Mouse (Mus musculus): Measurements from ENCODE around the gene Krtap20-2. TPM values are rescaled to one million over a fixed set of nuclear protein-coding genes. Genes with fewer than 3 reads are reported as not detected.
"Not testable (repeated sequence)": the region's sequence is repeated elsewhere in the genome, so short reads cannot be mapped to it uniquely, and the experiment has no call there.

The Krtap20-2 gene
- polyA plus RNA-seq (2014; fragmentation: Nextera tagmentation; extraction: Ambion mirVana) = not detected in 2 replicates

GRCm38 (mm10) chr16:89205561-89205960, at the start of gene Krtap20-2:
Gene Krtap20-2, plus strand, starts transcription at chr16:89205861.
- no peaks in the 10 kb centered on the region for H3K4me1 ChIP-seq (ENCODE audit: insufficient read depth)
- H3K27ac ChIP-seq (ENCODE audit: low read depth) = no peak within 1 kb of the TSS
- no peak within 1 kb of the TSS for H3K9ac ChIP-seq
- no peaks in the 10 kb centered on the region for H3K9me3 ChIP-seq (ENCODE audit: low read depth, low read length)
- DNase-seq (no peak), ATAC-seq (ENCODE audit: insufficient read depth) (no peak)
- H3K4me3 ChIP-seq (ENCODE audit: low read depth, low read length) = no peak within 1 kb of the TSS
- H3K4me2 ChIP-seq = no peak within 1 kb of the TSS
- 50% methylated on average over 1 of the region's 1 CpGs for WGBS
- TF ChIP-seq CTCF (IDR thresholded peaks at IDR 0.05; ENCODE audit: low read depth) = no peak
- H3K36me3 ChIP-seq (ENCODE audit: insufficient read depth) = no peaks in the 10 kb centered on the region
- H3K27me3 ChIP-seq (ENCODE audit: insufficient read depth, low read length) = no peaks in the 10 kb centered on the region

- no peak within 1 kb of the TSS for H3K4me3 ChIP-seq (ENCODE audit: low read depth, low read length)
- no peak for ATAC-seq (ENCODE audit: insufficient read depth)
- no peaks in the 10 kb centered on the region for H3K36me3 ChIP-seq (ENCODE audit: insufficient read depth)
- no peak within 1 kb of the TSS for H3K27ac ChIP-seq (ENCODE audit: low read depth)
- no peak within 1 kb of the TSS for H3K9ac ChIP-seq
- WGBS = 83% methylated on average over 4 of the region's 4 CpGs
- no peaks in the 10 kb centered on the region for H3K27me3 ChIP-seq (ENCODE audit: insufficient read depth, low read length)
- H3K4me1 ChIP-seq (ENCODE audit: insufficient read depth) = no peaks in the 10 kb centered on the region
- no peak within 1 kb of the TSS for H3K4me2 ChIP-seq
- TF ChIP-seq CTCF (IDR thresholded peaks at IDR 0.05; ENCODE audit: low read depth) = no peak
- no peak for DNase-seq
- no peaks in the 10 kb centered on the region for H3K9me3 ChIP-seq (ENCODE audit: low read depth, low read length)
Observed at GRCm38 (mm10) chr16:89157652-89158051, 48.0 kb upstream of the Krtap20-2 start, which contains the start of gene Gm9789. Gene Gm9789, plus strand, starts transcription at chr16:89157952.

- H3K27ac ChIP-seq (ENCODE audit: low read depth); H3K36me3 ChIP-seq (ENCODE audit: insufficient read depth); H3K9ac ChIP-seq; H3K4me2 ChIP-seq; DNase-seq; H3K27me3 ChIP-seq (ENCODE audit: insufficient read depth, low read length); H3K4me3 ChIP-seq (ENCODE audit: low read depth, low read length); ATAC-seq (ENCODE audit: insufficient read depth); H3K4me1 ChIP-seq (ENCODE audit: insufficient read depth); H3K9me3 ChIP-seq (ENCODE audit: low read depth, low read length): not testable (repeated sequence)
Observed at GRCm38 (mm10) chr16:89169190-89169589, 36.5 kb upstream of the Krtap20-2 start, which contains the start of gene Gm7735. Gene Gm7735, plus strand, starts transcription at chr16:89169490.

- H3K9me3 ChIP-seq (ENCODE audit: low read depth, low read length) = no peaks in the 10 kb centered on the region
- DNase-seq (no peak), ATAC-seq (ENCODE audit: insufficient read depth) (no peak)
- no peaks in the 10 kb centered on the region for H3K27me3 ChIP-seq (ENCODE audit: insufficient read depth, low read length)
- no peak within 1 kb of the TSS for H3K4me3 ChIP-seq (ENCODE audit: low read depth, low read length)
- H3K9ac ChIP-seq = no peak within 1 kb of the TSS
- no peaks in the 10 kb centered on the region for H3K4me1 ChIP-seq (ENCODE audit: insufficient read depth)
- no peak for TF ChIP-seq CTCF (IDR thresholded peaks at IDR 0.05; ENCODE audit: low read depth)
- WGBS = 71% methylated on average over 2 of the region's 2 CpGs
- no peaks in the 10 kb centered on the region for H3K36me3 ChIP-seq (ENCODE audit: insufficient read depth)
- no peak within 1 kb of the TSS for H3K4me2 ChIP-seq
- no peak within 1 kb of the TSS for H3K27ac ChIP-seq (ENCODE audit: low read depth)
Observed at GRCm38 (mm10) chr16:89174435-89174834, 31.2 kb upstream of the Krtap20-2 start, which contains the start of gene 1110057P08Rik. Gene 1110057P08Rik, plus strand, starts transcription at chr16:89174735.

- DNase-seq = no peak
- H3K4me2 ChIP-seq = no peak overlapping the region
- no peak overlapping the region for H3K4me3 ChIP-seq (ENCODE audit: low read depth, low read length)
- H3K4me1 ChIP-seq (ENCODE audit: insufficient read depth) = no peaks in the 10 kb centered on the region
- no peaks in the 10 kb centered on the region for H3K36me3 ChIP-seq (ENCODE audit: insufficient read depth)
- H3K27me3 ChIP-seq (ENCODE audit: insufficient read depth, low read length) = no peaks in the 10 kb centered on the region
- H3K27ac ChIP-seq (ENCODE audit: low read depth) = no peak overlapping the region
- no peak for ATAC-seq (ENCODE audit: insufficient read depth)
- TF ChIP-seq CTCF (IDR thresholded peaks at IDR 0.05; ENCODE audit: low read depth) = no peak
- 81% methylated on average over 4 of the region's 4 CpGs for WGBS
- no peak overlapping the region for H3K9ac ChIP-seq
- H3K9me3 ChIP-seq (ENCODE audit: low read depth, low read length) = no peaks in the 10 kb centered on the region
Observed at GRCm38 (mm10) chr16:89188621-89189020, 17.0 kb upstream of the Krtap20-2 start.

Other genes starting within 250 kb of the Krtap20-2 start
- not detected in 2 replicates for gene Krtap16-3, start 243.0 kb upstream of the Krtap20-2 start, polyA plus RNA-seq (2014; fragmentation: Nextera tagmentation; extraction: Ambion mirVana)
- not detected in 2 replicates for gene Krtap22-2, start 195.1 kb upstream of the Krtap20-2 start, polyA plus RNA-seq (2014; fragmentation: Nextera tagmentation; extraction: Ambion mirVana)
- not detected in 2 replicates for gene Gm10229, start 190.6 kb upstream of the Krtap20-2 start, polyA plus RNA-seq (2014; fragmentation: Nextera tagmentation; extraction: Ambion mirVana)
- not detected in 2 replicates for gene Krtap6-1, start 174.2 kb upstream of the Krtap20-2 start, polyA plus RNA-seq (2014; fragmentation: Nextera tagmentation; extraction: Ambion mirVana)
- not detected in 2 replicates for gene Gm10228, start 164.4 kb upstream of the Krtap20-2 start, polyA plus RNA-seq (2014; fragmentation: Nextera tagmentation; extraction: Ambion mirVana)
- gene Krtap6-5, start 158.0 kb upstream of the Krtap20-2 start, polyA plus RNA-seq (2014; fragmentation: Nextera tagmentation; extraction: Ambion mirVana) = not detected in 2 replicates
- not detected in 2 replicates for gene 1110025L11Rik, start 141.9 kb upstream of the Krtap20-2 start, polyA plus RNA-seq (2014; fragmentation: Nextera tagmentation; extraction: Ambion mirVana)
- not detected in 2 replicates for gene Krtap6-3, start 121.8 kb upstream of the Krtap20-2 start, polyA plus RNA-seq (2014; fragmentation: Nextera tagmentation; extraction: Ambion mirVana)
- gene Gm6358, start 65.0 kb upstream of the Krtap20-2 start, polyA plus RNA-seq (2014; fragmentation: Nextera tagmentation; extraction: Ambion mirVana) = not detected in 2 replicates
- gene Gm10061, start 54.8 kb upstream of the Krtap20-2 start, polyA plus RNA-seq (2014; fragmentation: Nextera tagmentation; extraction: Ambion mirVana) = not detected in 2 replicates
- gene Gm9789, start 47.9 kb upstream of the Krtap20-2 start, polyA plus RNA-seq (2014; fragmentation: Nextera tagmentation; extraction: Ambion mirVana) = not detected in 2 replicates
- not detected in 2 replicates for gene Gm7735, start 36.4 kb upstream of the Krtap20-2 start, polyA plus RNA-seq (2014; fragmentation: Nextera tagmentation; extraction: Ambion mirVana)
- not detected in 2 replicates for gene 1110057P08Rik, start 31.1 kb upstream of the Krtap20-2 start, polyA plus RNA-seq (2014; fragmentation: Nextera tagmentation; extraction: Ambion mirVana)
- gene Krtap21-1, start 198.0 kb downstream of the Krtap20-2 start, polyA plus RNA-seq (2014; fragmentation: Nextera tagmentation; extraction: Ambion mirVana) = not detected in 2 replicates
- not detected in 2 replicates for gene Krtap6-2, start 214.2 kb downstream of the Krtap20-2 start, polyA plus RNA-seq (2014; fragmentation: Nextera tagmentation; extraction: Ambion mirVana)

Measured in lung, embryonic 14.5 days (tissue).